Mouse (Mus musculus) c-Kit-positive CD71-positive TER-119-negative erythroid progenitor cells, embryonic 14.5 days (primary cell): ENCODE measurements around the gene Zfp949.
A peak's percentile ranks its signal among the peaks of the same experiment; 100 is the strongest.

Source experiments
- DNase-seq: peaks from one replicate; pipeline ENCODE4 v3.0.0-alpha.2; 2013; ENCODE audit warnings: low read depth

Gene Zfp949

DNA sequence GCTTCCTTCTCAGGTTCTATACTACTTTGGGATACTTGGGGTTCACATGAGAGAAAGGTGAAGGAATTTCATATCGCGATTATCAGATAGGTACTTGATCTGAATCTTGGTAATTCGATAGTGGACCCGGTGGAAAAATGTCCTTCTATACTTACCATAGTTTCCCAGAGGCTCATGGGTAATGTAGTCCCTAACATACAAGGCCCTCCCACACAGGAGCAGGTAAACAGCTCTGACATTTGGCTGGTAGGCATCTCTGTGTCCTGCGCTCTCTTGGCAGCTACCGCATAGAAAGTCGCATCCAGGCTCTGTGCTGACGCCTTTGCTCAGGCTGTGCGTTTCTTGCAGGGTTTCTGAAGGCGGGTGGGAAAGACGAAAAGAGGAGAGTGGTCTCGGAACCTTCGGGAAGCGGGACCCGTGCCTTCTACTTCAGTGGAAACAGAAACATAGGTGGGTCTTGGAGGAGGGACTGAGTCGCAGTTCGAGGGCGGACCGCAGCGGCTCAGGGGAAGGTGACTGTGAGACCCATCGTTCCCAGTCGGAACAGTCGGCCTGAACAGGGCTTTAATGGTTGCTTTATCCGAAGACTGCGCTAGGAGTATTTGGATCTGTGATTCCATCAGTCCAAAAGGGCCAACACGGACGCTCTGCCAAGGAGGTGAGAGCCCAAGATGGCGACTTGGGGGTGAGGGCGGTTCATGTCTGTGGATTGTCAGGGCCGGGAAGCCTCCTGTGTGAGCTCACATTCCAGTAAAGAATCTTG is at the start of gene Zfp949:
Zfp949 (plus strand) TSS at position 170 of the 763 bp plus-strand sequence.
- DNase-seq, result peak; percentile 81

DNA sequence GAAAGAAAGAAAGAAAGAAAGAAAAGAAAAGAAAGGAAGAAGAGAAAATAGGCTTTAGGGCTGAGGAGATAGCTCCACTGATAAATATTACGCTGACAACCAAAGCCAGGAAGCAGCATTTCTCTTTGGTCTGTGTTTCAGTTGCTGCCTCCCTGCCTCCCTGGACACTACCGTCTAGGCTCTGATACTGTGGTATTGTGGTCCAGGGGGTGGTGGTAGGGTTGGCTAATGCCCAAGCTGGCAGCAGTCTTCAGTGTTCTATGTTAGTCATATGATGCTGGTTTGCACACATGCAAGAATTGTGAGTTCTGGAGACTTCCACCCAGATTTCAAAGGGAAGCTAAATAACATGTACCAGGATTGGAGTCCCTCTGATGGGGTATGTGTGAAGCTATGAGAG is 47.7 kb upstream of the Zfp949 start:
- no peak for DNase-seq

DNA sequence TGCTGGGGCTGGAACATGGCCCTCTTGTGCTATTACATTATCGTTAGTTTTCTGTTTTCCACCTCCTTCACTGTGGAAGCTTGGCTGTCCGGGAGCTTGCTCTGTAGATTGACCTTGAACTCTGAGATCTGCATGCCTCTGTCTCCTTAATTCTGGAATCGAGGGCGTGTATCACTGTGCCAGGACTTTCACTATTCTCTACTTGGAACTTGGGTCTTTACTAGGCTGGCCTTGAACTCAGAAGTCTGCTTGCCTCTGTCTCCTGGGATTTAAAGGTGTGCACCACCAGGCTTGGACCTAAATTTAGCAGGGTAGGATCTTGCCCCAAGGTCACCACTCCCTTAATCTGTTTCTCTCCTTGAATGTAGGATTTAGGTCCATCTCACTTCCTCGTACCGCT is 46.0 kb upstream of the Zfp949 start:
- DNase-seq, result no peak

DNA sequence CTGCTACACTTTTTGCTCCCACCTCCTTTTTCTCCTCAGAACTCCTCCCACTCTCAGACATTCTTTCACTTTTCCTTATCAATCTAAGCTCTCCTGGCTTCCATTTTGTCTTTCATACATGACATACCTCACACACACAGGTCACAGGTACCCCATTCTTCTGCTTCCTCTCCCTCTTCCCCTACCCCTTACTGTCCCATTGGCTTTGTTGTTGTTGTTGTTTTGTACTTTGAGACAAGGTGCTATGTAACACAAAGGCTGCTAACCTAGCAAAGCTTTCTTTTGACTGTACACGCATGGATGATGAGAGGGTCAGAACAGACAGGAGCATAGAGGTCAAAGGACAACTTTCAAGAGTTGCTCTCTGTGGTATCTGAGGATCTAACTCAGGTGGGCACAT is 32.3 kb upstream of the Zfp949 start:
- no peak for DNase-seq

DNA sequence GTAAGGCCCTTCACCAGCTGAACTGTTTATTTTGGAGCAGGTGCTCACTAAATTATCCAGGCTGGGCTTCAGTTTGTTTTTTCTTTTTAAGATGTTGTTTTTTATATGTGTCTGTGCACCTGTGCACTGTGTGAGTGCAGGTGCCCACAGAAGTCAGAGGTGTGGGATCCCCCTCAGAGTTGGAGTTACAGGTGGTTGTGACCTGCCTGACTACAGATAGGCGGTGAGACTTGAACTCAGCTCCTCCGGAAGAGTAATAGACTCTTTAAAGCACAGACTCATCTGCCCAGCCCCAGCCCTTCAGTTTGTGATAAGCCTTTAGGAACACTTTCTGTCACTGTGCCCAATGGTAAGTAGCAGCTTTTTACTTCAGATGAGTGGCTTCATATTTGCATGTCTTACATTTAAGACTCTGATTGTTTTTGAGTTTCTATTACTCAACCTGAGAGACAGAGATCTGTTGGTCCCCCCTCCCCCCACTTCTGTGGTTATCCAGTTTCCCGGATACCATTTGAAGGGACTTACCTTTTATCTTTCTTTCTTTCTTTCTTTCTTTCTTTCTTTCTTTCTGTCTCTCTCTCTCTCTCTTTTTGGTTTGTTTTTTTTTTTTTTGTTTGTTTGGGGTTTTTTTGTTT is 31.3 kb upstream of the Zfp949 start:
- no peak for DNase-seq

DNA sequence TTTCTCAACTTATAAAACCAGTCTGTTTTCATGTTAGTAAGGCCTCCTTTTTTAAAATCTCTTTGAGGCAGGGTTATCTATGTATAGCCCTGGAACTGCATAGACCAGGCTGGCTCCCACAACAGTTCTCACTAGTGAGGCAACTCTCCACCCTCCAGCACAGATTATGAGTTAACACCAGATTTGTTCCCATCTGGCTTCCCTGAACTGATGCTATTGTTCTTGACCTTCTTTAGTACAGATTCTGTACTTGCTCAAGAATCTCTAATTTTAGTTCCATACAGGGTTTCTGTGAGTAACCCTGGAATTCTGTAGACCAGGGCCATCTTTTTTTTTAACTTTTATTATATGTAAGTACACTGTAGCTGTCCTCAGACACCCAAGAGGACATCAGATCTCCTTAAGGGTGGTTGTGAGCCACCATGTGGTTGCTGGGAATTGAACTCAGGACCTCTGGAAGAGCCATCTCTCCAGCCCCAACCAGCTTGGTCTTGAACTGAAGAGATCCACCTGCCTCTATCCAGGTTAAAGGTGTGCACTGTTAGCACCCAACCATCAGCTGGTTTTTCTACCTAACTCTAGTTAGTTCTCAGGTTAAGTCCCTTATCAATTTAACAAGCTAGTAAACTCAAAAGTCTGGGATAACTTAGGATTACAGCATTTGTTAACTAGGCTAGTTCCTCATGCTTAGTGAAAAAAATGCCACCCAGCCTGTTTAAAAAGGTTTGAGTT is 28.3 kb upstream of the Zfp949 start:
- no peak for DNase-seq

DNA sequence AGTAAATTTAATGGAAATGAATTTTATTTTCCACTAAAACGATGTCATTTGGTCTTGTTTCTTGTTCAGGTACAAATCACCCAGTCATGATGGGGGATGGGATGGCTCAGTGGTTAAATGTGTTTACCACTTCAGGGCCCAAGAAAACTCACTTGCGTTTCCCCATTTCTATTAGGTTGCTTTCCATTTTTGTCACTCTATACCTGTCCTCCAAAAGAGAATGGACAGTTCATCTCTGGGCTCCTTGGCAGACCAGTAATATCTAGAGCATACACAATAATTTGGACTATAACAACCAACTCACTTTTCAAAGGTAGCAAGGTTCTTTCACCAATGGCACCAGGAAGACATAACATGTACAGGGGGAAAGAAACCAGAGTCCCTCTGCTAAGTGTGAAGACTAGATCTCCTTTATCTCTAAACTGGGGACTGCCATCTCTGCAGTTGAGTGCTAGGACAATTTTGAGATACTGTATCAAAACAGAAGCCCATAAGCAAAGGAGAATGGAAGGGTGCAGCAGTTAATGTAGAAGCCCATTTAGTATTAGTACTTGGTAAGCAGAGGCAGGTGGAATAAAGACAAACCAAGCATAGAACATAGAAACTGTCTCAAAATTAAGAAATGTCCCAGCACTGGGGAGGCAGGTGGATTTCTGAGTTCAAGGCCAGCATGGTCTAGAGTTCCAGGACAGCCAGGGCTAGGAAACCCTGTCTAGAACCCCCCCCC is 27.5 kb upstream of the Zfp949 start:
- peak; percentile 27 for DNase-seq

DNA sequence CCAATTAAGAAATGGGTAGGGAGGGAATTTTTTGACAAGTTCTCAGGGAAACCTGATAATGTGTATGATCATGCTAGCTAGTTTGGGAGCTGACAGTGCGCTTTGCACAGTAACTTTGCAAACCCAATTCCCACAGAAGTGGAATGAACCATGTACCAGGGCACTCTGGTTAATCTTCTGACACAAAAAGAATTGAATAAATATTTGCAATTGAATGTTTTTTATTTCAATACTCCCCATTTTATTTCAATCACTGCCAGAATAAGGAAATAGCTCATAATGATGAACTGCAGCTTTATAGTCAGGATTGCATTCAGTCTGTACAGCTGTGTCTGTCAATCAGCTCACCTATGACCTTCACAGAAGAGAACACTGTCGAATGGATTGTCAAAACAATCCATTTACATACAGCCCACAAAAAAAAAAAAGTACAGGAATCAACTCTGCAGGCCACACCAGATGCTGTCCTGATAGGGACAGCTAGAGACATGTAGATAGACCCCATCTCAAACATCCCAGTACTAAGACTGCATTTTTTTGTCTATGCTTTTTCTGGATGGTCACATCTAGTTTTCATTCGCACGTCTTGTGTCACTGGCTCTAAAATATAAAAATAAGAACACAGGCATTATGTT is 26.9 kb upstream of the Zfp949 start:
- DNase-seq, result no peak

DNA sequence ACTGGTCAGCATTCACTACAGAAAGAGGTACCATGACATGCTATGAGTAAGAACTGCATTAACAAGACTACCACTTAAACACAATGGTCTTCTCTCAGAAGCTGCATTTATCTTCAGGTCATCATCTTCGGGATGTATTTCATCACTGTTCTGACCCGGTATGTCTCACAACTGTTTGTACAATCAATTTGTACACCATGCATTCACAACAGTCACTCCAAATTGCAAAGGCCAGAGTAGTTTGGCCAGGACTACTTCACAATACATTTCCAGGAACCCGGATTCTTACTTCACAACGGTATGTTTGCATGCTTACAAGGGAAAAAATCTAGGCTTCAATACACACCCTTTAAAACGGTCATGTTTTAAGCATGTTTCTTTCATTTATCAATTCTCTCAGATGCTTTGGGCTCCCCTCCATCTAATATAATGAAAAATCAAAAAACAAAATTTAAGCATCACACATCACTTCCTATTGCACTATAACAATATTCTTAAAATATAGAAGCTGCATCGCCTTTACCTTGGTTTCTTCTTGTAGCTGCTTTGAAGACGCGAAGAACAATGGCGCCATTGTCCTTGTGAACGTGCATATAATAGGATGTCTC is 25.8 kb upstream of the Zfp949 start:
- no peak for DNase-seq

DNA sequence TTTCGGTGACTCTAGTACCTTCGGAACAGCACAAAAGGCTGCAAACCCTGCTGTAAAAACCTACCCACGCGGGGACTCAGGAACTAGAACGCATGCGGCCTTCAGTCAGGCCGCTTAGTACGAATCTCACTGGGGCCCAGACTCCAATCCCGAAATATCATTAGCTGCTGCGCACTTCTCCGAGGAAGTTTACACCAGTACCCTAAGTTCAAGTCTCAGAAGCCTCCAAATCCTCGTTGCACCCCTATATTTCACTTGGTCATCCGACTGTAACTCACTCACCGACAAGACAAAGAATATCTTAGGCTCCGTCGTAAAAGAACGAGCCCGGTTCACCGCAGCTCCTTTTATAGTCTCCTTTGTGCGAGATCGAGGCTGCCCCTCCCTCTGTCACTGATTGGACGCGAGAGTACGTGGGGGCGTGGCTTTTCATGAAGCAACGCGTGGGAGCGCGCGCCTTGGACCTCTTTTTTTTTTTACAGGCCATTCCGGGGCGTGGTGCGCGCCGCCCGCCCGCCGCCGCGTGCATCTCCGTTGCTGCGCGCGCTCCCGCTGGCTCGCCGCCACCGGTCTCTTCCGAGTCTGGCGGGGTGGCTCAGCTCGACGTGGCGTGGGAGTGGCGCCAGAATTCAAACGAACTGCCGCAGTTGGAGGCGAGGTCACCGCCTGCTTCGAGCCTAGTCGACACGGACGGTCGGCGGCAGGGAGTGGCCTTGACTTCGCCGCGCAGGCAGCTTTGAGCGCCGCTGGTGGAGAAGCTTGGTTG is 25.1 kb upstream of the Zfp949 start:
- DNase-seq, result peak; percentile 94

DNA sequence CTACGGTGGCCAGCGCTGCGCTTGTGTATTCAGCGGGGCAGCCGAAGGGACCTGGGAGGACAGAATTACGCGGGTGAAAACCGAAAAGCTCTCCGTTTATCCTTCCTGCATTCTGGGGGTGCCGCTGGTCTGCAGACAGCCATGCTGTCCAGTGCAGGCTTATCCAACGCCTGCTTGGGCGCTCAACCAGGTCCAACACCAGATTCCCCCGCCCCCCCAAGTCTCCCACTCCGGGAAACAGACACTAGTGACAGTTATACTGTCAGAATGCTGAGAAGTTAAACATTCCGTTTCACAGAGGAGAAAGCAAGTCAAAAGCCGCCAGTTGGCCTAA is 24.5 kb upstream of the Zfp949 start:
- DNase-seq, result no peak

DNA sequence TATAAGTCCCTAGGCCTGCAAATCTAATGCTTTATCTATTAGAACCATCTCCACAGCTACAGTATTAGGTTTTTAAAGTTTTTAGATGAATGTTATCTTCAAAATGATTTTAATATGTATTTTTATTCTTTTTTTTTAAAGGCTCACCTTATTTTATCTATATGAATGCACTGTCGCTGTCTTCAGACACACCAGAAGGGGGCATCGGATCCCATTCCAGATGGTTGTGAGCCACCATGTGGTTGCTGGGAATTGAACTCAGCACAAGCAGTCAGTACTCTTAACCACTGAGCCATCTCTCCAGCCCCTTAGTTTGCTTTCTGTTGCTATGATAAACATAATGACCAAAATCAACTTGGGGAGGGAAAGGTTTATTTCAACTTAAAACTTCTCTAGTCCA is 23.5 kb upstream of the Zfp949 start:
- no peak for DNase-seq

DNA sequence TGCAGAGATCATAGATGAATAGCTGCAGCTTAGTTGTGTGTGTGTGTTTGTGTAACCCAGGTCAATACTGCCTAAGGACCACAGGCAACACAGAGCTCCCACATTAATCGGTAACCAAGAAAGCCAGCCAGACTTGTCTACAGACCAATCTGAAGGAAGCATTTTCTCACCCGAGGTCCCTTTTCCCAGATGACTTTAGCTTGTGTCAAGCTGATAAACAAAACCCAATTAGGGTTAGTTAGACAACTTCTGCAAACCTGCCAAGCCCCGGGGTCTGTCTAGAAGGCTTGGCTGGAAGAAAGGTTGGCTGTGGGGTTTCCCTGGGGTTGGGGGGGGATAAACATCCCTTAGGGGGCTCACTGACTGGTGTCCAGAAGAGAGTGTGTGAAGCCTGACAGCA is 23.0 kb upstream of the Zfp949 start:
- no peak for DNase-seq

DNA sequence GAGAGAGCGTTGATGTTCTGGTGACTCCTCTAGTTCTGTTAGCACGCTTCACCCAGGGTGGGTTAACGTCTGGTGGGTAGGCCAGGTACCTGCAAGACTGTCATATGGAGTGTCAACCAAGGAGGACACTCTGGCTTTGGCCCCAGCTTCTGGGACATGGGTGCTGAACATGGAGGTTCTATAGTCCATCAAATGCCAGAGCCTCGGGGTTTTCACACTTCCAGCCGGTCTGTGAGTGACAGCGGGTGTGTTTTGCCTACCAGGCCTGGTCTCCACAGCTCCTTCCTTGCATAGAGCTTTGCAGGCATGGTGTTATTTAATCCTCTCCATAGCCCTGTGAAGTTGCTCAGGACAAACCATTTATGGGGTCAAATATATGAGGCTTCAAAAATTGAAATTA is 22.5 kb upstream of the Zfp949 start:
- no peak for DNase-seq

DNA sequence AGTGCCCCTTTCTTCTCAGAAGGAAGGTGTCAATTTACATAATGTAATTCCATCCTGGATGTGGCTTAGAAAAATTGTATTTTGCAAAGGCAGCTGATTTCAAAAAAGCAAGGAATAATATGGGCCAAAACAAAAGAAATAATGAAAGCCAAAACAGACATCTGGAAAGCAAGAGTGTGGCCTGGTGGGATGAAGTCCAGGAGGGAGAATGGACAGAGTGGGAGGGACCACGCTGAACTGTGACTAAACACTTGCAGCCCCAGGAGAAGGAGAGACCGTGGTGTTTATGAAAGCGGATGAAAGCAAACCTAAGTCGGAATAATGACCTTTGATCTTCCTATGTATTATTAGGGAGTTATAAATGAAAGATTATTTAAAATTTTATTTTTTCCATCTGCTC is 19.9 kb upstream of the Zfp949 start:
- no peak for DNase-seq

DNA sequence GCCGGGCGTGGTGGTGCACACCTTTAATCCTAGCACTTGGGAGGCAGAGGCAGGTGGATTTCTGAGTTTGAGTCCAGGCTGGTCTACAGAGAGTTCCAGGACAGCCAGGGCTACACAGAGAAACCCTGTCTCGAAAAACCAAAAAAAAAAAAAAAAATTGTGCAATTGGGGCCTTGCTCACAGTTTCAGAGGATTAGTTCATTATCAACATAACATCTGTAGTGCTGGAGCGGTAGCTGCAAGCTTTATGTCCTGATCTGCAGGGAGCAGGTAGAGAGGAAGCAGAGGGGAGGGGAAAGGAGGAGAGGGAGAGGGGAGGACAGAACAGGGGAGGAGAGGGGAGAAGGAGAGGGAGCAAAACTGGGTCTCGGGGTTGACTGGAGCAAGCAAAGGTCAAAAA is 19.1 kb upstream of the Zfp949 start:
- DNase-seq, result no peak

DNA sequence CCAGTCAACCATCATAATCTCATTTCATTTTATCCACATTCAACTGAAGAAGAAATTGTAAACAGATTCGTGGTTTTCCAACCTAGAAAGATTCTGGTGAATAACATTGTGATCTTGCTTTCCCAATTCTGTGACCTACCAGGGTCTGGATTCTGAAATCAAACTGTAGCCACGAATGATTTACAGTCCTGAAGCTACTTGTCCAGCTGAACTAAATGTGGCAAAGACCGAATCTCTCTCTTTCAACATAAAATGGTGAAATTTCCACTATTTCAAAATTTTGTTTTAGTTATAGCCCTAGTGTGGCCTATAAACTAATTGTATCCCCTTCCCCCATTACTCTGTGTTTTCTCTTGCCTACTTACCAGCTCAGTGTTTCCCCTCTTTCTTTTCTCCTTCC is 18.2 kb upstream of the Zfp949 start:
- no peak for DNase-seq

DNA sequence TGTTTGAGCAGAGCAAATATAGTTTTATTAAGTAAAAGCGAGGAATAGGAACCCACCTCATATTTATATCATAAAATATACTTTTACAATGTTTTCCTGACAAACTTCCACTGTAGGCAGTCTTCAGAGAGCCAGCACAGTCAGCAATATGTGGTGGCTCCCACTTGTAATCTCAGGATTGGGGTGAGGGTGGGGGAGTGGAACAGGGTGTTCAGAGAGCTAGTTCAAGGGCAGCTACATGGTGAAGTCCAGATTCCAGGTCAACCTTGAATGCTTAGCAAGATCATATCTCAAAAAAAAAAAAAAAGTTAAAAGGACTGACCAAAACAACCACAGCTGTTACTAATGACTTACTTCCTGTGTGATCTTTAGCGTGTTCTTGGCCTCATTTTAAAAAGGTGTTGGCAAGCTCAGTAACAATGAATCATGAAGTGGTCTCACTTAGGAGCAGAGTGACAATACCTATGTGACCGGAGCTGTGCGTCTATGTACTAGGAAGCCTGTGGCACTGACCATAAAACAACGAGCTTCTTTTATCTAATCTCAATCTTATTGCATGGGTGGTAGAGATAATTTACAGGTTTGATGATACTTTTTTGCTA is 17.7 kb upstream of the Zfp949 start:
- no peak for DNase-seq

DNA sequence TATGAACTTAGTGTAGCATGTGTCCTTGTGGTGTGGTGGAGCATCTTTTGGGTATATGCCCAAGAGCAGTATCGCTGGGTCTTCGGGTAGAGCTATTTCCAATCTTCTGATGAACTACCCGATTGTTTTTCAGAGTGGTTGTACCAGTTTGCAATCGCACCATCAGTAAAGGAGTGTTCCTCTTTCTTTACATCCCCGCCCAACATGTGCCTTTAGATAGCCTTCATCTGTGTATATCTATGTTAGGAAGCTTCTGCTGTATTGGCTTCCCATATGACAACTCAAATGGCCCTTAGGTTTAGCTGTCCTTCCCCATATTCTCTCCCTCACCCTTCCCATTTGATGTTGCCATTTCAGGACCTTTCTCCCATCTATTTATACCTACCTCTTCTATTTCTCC is 13.7 kb upstream of the Zfp949 start:
- DNase-seq, result no peak

DNA sequence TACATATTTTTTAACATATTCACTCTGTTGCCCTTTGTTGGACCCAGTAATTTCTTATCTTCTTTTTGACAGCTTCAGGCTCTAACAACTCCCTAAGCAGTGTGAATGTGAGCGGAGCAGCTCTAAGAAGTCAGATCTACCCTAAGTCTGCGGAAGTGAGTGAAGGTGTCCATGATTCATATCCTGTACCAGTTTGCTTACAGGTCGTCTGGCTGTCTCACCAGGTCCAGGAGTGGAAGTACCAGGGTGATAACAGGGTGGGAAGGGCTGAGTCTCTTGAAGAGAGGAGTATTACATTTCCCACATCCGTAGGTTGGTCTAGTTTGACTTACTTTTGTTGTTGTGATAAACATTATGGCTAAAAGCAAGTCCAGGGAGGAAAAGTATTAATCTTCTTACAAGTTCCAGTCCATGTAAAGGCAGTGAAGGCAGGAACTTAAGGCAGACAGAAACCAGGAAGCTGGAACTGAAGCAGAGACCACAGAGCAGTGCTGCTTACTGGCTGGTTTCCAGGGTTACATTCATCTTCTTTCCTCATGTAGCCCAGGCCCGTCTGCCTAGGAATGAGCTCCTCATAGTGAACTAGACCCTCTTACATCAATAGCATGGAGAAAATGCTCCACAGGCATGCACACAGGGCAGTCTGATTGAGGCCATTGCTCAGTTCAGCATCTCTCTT is 8.1 kb upstream of the Zfp949 start:
- DNase-seq, result no peak
